Mouse (Mus musculus) hindbrain, postnatal 0 days (tissue): ENCODE measurements around the gene Ucp3. TPM values are rescaled to one million over a fixed set of nuclear protein-coding genes. Genes with fewer than 3 reads are reported as not detected.

Experiments used
- ATAC-seq: fragments of 200-750 bp; cut with Nextera tagmentation; 2 replicates; pipeline ENCODE4 v1.8.0; 2017; ENCODE audit warnings: mild to moderate bottlenecking, moderate TSS enrichment, moderate library complexity
- DNase-seq: peaks from one replicate; pipeline ENCODE4 v3.0.0-alpha.2; 2015; ENCODE audit warnings: low spot score
- H3K27ac ChIP-seq: fragments of 300-500 bp; sonication (generic); 2 replicates; pipeline ENCODE4 v1.5.1; 2014; ENCODE audit warnings: mild to moderate bottlenecking
- H3K27me3 ChIP-seq: fragments of 300-500 bp; sonication (generic); 2 replicates; pipeline ENCODE4 v1.6.1; 2014; ENCODE audit warnings: low read length, mixed read lengths; ENCODE audit not compliant: insufficient read depth
- H3K36me3 ChIP-seq: fragments of 300-500 bp; sonication (generic); 2 replicates; pipeline ENCODE4 v1.6.1; 2014; ENCODE audit warnings: low read length, mixed read lengths; ENCODE audit not compliant: insufficient read depth
- H3K4me1 ChIP-seq: fragments of 300-500 bp; sonication (generic); 2 replicates; pipeline ENCODE4 v1.6.1; 2014; ENCODE audit warnings: antibody characterized with exemption, low read length, mixed read lengths; ENCODE audit not compliant: insufficient read depth
- H3K4me2 ChIP-seq: fragments of 300-500 bp; sonication (generic); 2 replicates; pipeline ENCODE4 v1.6.1; 2014; ENCODE audit warnings: low read depth, mild to moderate bottlenecking, low read length, moderate library complexity, mixed read lengths
- H3K4me3 ChIP-seq: fragments of 300-500 bp; sonication (generic); 2 replicates; pipeline ENCODE4 v1.5.1; 2014; ENCODE audit warnings: low read length
- H3K9ac ChIP-seq: fragments of 300-500 bp; sonication (generic); replicated peaks from 2 replicates; pipeline ENCODE4 v1.6.1; 2014; ENCODE audit warnings: mild to moderate bottlenecking, low read length, moderate library complexity, mixed read lengths
- H3K9me3 ChIP-seq: fragments of 300-500 bp; sonication (generic); 2 replicates; pipeline ENCODE4 v1.6.1; 2016; ENCODE audit warnings: low read length, mixed read lengths
- CTCF ChIP-seq: IDR thresholded peaks from 2 replicates; pipeline ENCODE4 v1.5.1; 2016; ENCODE audit warnings: antibody characterized with exemption, control low read depth, low read depth
- WGBS: fragments of 180-500 bp; shearing (Covaris S2); extraction: QIAGEN DNeasy Blood & Tissue Kit; methylation state at CpG from one replicate; pipeline ENCODE4 v1.1.7; 2014; 5-methylcytosine and 5-hydroxymethylcytosine counted together
- polyA plus RNA-seq: library from polyadenylated mRNA; unstranded; fragments of >200 nt; fragmentation: Nextera tagmentation; extraction: Ambion mirVana; gene quantifications from 2 replicates; pipeline ENCODE4 v1.2.1, GENCODE M21; 2015
- total RNA-seq: library from RNA; depleted of rRNA; stranded (reverse); fragments of >200 nt; gene quantifications from 2 replicates; pipeline ENCODE4 v1.2.3, GENCODE M21; 2014; rRNA removed

The Ucp3 gene
- total RNA-seq (0.10 and 0.11 TPM in 2 replicates), polyA plus RNA-seq (0.16 TPM in 2 replicates)

DNA sequence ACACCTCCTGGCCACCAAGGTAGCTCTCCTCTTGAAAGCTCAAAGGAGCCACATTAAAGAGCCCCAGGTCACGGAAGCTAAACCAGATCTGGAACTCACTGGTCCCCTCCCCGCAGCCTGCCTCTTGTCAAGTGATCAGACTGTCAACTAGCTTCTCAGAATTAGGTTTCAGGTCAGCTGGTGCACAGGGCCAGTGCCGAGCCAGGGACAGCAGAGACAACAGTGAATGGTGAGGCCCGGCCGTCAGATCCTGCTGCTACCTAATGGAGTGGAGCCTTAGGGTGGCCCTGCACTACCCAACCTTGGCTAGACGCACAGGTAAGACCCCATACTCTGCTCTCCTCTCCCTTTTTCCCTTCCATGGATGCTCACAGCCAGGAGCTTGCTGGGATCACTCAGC, at the start of gene Ucp3:
Gene Ucp3 (plus strand): TSS at position 214 of the 400 bp plus-strand sequence.
- Histone ChIP-seq H3K4me2 (no peak within 1 kb of the TSS), H3K9me3 (no peaks in the 10 kb centered on the region), H3K27ac (no peak within 1 kb of the TSS), H3K4me3 (no peak within 1 kb of the TSS), H3K9ac (no peak within 1 kb of the TSS), H3K4me1 (0 out of 2 replicates have a peak, but pooled peaks cover 5% of the 10 kb centered on the region), H3K36me3 (0 out of 2 replicates have a peak, but pooled peaks cover 11% of the 10 kb centered on the region), H3K27me3 (no peaks in the 10 kb centered on the region)
- 82% methylated on average over 6 of the region's 6 CpGs for WGBS
- TF ChIP-seq CTCF, result no peak
- ATAC-seq, result no peak
- DNase-seq, result no peak

DNA sequence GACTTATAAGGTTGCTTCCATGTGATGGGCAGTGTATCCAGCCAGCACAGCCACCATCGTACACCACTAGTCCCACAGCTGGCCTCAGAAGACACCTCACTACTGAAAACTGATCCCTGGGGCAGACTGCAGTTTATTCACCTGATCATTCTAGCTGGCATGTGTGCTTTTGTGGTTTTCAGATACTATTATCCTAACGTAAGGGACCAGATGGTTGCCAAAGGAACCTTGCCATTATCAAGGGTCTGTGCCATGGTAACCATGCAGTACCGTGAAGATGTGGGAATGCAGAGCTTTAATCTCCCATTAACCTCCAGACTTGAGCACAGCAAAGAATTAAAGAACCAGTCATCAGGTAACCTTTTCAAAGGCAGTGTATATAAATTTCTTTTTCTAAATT, 47.0 kb upstream of the Ucp3 start:
- Histone ChIP-seq H3K9me3 (no peaks in the 10 kb centered on the region), H3K9ac (no peak overlapping the region), H3K36me3 (peaks cover 46% of the 10 kb centered on the region), H3K27me3 (no peaks in the 10 kb centered on the region), H3K27ac (no peak overlapping the region), H3K4me2 (no peak overlapping the region), H3K4me1 (no peaks in the 10 kb centered on the region), H3K4me3 (no peak overlapping the region)
- TF ChIP-seq CTCF, result no peak
- DNase-seq (no peak), ATAC-seq (no peak)
- WGBS, result 67% methylated on average over 3 of the region's 3 CpGs

- no peak overlapping the region for H3K4me2 ChIP-seq
- no peaks in the 10 kb centered on the region for H3K9me3 ChIP-seq
- H3K27me3 ChIP-seq, result no peaks in the 10 kb centered on the region
- TF ChIP-seq CTCF, result peak; percentile 95
- whole genome bisulfite sequencing, result 58% methylated on average over 3 of the region's 3 CpGs
- H3K36me3 ChIP-seq, result peaks cover 47% of the 10 kb centered on the region
- DNase-seq (peak; percentile 70), ATAC-seq (no peak)
- H3K27ac ChIP-seq, result no peak overlapping the region
- no peaks in the 10 kb centered on the region for H3K4me1 ChIP-seq
- H3K9ac ChIP-seq, result no peak overlapping the region
- no peak overlapping the region for H3K4me3 ChIP-seq
Measured at GRCm38 (mm10) chr7:100429102-100429501, 43.7 kb upstream of the Ucp3 start.

GRCm38 (mm10) chr7:100429911-100430310, 42.9 kb upstream of the Ucp3 start:
- no peak overlapping the region for H3K27ac ChIP-seq
- 84% methylated on average over 11 of the region's 11 CpGs for WGBS
- TF ChIP-seq CTCF, result no peak
- H3K9ac ChIP-seq, result no peak overlapping the region
- ATAC-seq (no peak), DNase-seq (no peak)
- no peak overlapping the region for H3K4me2 ChIP-seq
- H3K27me3 ChIP-seq, result no peaks in the 10 kb centered on the region
- H3K4me3 ChIP-seq, result no peak overlapping the region
- no peaks in the 10 kb centered on the region for H3K9me3 ChIP-seq
- H3K4me1 ChIP-seq, result no peaks in the 10 kb centered on the region
- H3K36me3 ChIP-seq, result peaks cover 39% of the 10 kb centered on the region

- peaks cover 29% of the 10 kb centered on the region; the same call in 1 of the 2 replicates for H3K36me3 ChIP-seq
- ATAC-seq, result no peak
- TF ChIP-seq CTCF, result no peak
Measured at GRCm38 (mm10) chr7:100431103-100431502, 41.7 kb upstream of the Ucp3 start.

GRCm38 (mm10) chr7:100433295-100433694, 39.5 kb upstream of the Ucp3 start:
- H3K4me1 ChIP-seq, result no peaks in the 10 kb centered on the region
- peaks cover 40% of the 10 kb centered on the region; the same call in 1 of the 2 replicates for H3K36me3 ChIP-seq
- no peak overlapping the region for H3K27ac ChIP-seq
- no peaks in the 10 kb centered on the region for H3K9me3 ChIP-seq
- no peak for DNase-seq
- H3K9ac ChIP-seq, result no peak overlapping the region
- no peak overlapping the region for H3K4me3 ChIP-seq
- no peak overlapping the region for H3K4me2 ChIP-seq
- no peaks in the 10 kb centered on the region for H3K27me3 ChIP-seq
- TF ChIP-seq CTCF, result no peak
- ATAC-seq, result no peak
- WGBS, result 98% methylated on average over 6 of the region's 6 CpGs

More at GRCm38 (mm10) chr7:100431103-100431502, 41.7 kb upstream of the Ucp3 start:
- WGBS, result 72% methylated on average over 5 of the region's 5 CpGs
- Histone ChIP-seq H3K4me2 (no peak overlapping the region), H3K9ac (no peak overlapping the region), H3K9me3 (no peaks in the 10 kb centered on the region), H3K27me3 (no peaks in the 10 kb centered on the region), H3K27ac (no peak overlapping the region), H3K4me1 (no peaks in the 10 kb centered on the region), H3K4me3 (no peak overlapping the region)
- peak; percentile 6 for DNase-seq

GRCm38 (mm10) chr7:100443728-100444127, 29.1 kb upstream of the Ucp3 start:
- no peaks in the 10 kb centered on the region for H3K27me3 ChIP-seq
- H3K36me3 ChIP-seq, result peaks cover 31% of the 10 kb centered on the region
- no peak overlapping the region for H3K4me3 ChIP-seq
- no peak for ATAC-seq
- no peak overlapping the region for H3K9ac ChIP-seq
- H3K4me2 ChIP-seq, result no peak overlapping the region
- WGBS, result 97% methylated on average over 4 of the region's 4 CpGs
- H3K27ac ChIP-seq, result no peak overlapping the region
- H3K4me1 ChIP-seq, result no peaks in the 10 kb centered on the region
- no peak for TF ChIP-seq CTCF
- no peaks in the 10 kb centered on the region for H3K9me3 ChIP-seq
- DNase-seq, result no peak
